Mouse (Mus musculus) gastrocnemius, postnatal 4 days (tissue): ENCODE measurements around the gene Gm38394. TPM values are rescaled to one million over a fixed set of nuclear protein-coding genes. Genes with fewer than 3 reads are reported as not detected.

ENCODE experiments used
- DNase-seq, 2 experiments: peaks; one replicate each; pipeline ENCODE4 v3.0.0; 2021 to 2022; ENCODE audit warnings: low spot score in 2 of 2, mixed read lengths in 2 of 2
- total RNA-seq, 2 experiments: library from RNA; stranded (reverse); gene quantifications; 2 replicates each; pipeline ENCODE4 v1.2.3; 2021

Gene Gm38394
- total RNA-seq, 2 experiments from 2014 or later = 49.2 to 59.8 TPM

DNA sequence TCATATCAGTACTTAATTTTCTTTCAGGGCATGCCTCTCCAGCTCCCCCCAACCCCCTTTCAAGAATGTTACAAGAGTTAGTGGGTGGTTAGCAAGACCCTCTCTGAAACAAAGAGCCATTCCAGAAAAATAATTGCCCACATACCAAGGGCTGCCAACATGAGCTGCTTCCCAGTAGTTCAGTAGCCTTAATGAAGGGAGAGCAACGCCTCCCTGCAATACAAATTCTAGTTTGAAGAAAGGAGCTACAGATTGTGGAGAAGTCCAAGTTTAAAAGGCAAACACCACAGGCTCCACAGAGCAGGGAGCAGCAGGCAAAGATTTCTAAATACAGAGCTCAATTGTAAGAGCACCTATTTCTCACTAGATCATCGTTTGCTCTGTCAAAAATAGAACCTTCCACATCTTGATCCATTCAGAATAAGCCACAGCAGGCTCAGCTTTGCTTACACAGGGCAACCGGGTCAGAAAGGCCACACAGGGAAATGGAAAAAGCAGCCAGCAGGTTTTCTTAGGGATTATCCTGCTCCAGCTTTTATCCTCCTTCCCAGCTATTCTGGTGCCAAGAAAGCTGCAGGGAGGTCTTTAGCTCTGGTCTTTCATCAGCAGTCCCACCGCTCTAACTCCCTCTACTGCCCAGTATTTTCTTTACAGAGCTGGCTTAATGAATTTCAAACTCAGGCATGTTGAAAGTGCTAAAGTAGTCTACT is 64.7 kb downstream of the Gm38394 start:
- no peak for DNase-seq

- no peak for DNase-seq
These were observed 75.1 kb downstream of the Gm38394 start for GRCm38 (mm10) chr1:133585995-133586537.

GRCm38 (mm10) chr1:133571293-133571692 is 89.8 kb downstream of the Gm38394 start:
- no peak for DNase-seq

Other genes with a start within 250 kb of the Gm38394 start
- gene Sox13, start 236.9 kb downstream of the Gm38394 start, total RNA-seq = 10 to 100 TPM; 18.1 to 19.3 TPM
- gene Snrpe, start 51.0 kb downstream of the Gm38394 start, total RNA-seq = 100 to 1,000 TPM; 115 to 123 TPM
- 10 to 100 TPM; 25.1 to 25.5 TPM for gene Zbed6, start 433 bp downstream of the Gm38394 start, total RNA-seq
- gene Lax1, start 28.8 kb upstream of the Gm38394 start, total RNA-seq = under 1 TPM; 0.34 to 0.56 TPM
- gene Atp2b4, start 139.7 kb upstream of the Gm38394 start, total RNA-seq = 10 to 100 TPM; 44.7 to 48.8 TPM
- gene Optc, start 246.7 kb upstream of the Gm38394 start, total RNA-seq = under 1 TPM; 0.22 to 0.49 TPM